Mouse (Mus musculus) liver, adult 2 months (tissue): ENCODE data around the gene Fyb2. TPM values are rescaled to one million over a fixed set of nuclear protein-coding genes. Genes with fewer than 3 reads are reported as not detected.

Experiments
- DNase-seq: peaks from one replicate; pipeline ENCODE4 v3.0.0-alpha.2; 2011; ENCODE audit warnings: low read depth, low spot score; ENCODE audit errors: extremely low read depth
- H3K27ac ChIP-seq: fragments of 200-500 bp; replicated peaks from 2 replicates; pipeline ENCODE4 v1.5.1; 2012; ENCODE audit warnings: low read depth, mild to moderate bottlenecking, control low read depth, inconsistent platforms, low read length; ENCODE audit not compliant: insufficient read depth
- H3K27me3 ChIP-seq: fragments of 200-500 bp; 2 replicates; pipeline ENCODE4 v1.6.1; 2012; ENCODE audit warnings: mild to moderate bottlenecking, moderate library complexity, low read length, inconsistent platforms; ENCODE audit not compliant: control insufficient read depth, insufficient read depth
- H3K36me3 ChIP-seq: fragments of 200-500 bp; 2 replicates; pipeline ENCODE4 v1.6.1; 2012; ENCODE audit warnings: low read length, inconsistent platforms; ENCODE audit not compliant: control insufficient read depth, insufficient read depth
- H3K4me1 ChIP-seq: fragments of 200-500 bp; 2 replicates; pipeline ENCODE4 v1.6.1; 2011; ENCODE audit warnings: low read length; ENCODE audit not compliant: control insufficient read depth, insufficient read depth
- H3K4me3 ChIP-seq: fragments of 200-500 bp; 2 replicates; pipeline ENCODE4 v1.5.1; 2011; ENCODE audit warnings: low read depth, mild to moderate bottlenecking, control low read depth, low read length, moderate library complexity; ENCODE audit not compliant: insufficient read depth
- H3K79me2 ChIP-seq: fragments of 200-500 bp; 2 replicates; pipeline ENCODE4 v1.6.1; 2012; ENCODE audit warnings: inconsistent platforms, mild to moderate bottlenecking, low read length, moderate library complexity; ENCODE audit not compliant: control insufficient read depth, insufficient read depth
- H3K9ac ChIP-seq: fragments of 200-500 bp; 2 replicates; pipeline ENCODE4 v1.6.1; 2012; ENCODE audit warnings: low read depth, mild to moderate bottlenecking, control low read depth, inconsistent platforms, low read length
- CTCF ChIP-seq: fragments of 200-500 bp; IDR thresholded peaks from 2 replicates; pipeline ENCODE4 v1.5.1; 2011; ENCODE audit warnings: low read depth, low read length, control low read depth
- POLR2A ChIP-seq: fragments of 200-500 bp; IDR thresholded peaks from 2 replicates; pipeline ENCODE4 v1.6.1; 2011; ENCODE audit warnings: low read length, control low read depth; ENCODE audit not compliant: insufficient read depth; ENCODE audit errors: extremely low read depth
- WGBS: fragments of 180-500 bp; shearing (Covaris S2); methylation state at CpG from one replicate; pipeline ENCODE4 v1.1.7; 2018; 5-methylcytosine and 5-hydroxymethylcytosine counted together
- polyA plus RNA-seq: library from polyadenylated mRNA; depleted of rRNA; stranded (reverse); fragments of >200 nt; gene quantifications from 2 replicates; pipeline ENCODE4 v1.2.3, GENCODE M21; 2012
- total RNA-seq: library from RNA; depleted of rRNA; stranded (reverse); fragments of >200 nt; gene quantifications from 2 replicates; pipeline ENCODE4 v1.2.3, GENCODE M21; 2014

Fyb2 gene
- total and polyA plus RNA-seq, 2 experiments: 0.87 to 2.9 TPM

DNA sequence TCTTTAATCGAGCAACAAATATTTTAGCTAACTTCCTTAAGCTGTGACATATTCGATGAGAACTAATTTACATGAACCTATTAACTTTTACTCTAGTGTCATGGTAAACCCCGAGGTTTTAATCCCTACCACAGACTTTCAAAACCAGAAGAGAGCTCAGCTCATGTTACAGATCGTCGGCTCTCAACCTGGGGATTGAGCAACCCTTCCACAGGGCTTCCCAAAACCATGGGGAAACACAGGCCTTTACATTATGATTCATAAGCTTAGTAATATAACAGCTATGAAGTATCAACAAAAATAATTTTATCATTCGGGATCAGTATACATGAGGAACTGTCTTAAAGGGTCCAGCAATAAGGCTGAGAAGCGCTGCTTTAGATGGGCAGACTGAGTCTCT lies 15.9 kb downstream of the Fyb2 start:
- no peak for DNase-seq
- no peaks in the 10 kb centered on the region; the same call in 1 of the 2 replicates for H3K4me1 ChIP-seq
- H3K27ac ChIP-seq: no peak overlapping the region
- TF ChIP-seq CTCF (no peak), POLR2A (no peak)
- no peaks in the 10 kb centered on the region for H3K36me3 ChIP-seq
- 89% methylated on average over 7 of the region's 7 CpGs for WGBS
- H3K4me3 ChIP-seq: no peak overlapping the region
- no peaks in the 10 kb centered on the region; the same call in 1 of the 2 replicates for H3K79me2 ChIP-seq
- no peaks in the 10 kb centered on the region for H3K27me3 ChIP-seq
- H3K9ac ChIP-seq: no peak overlapping the region

DNA sequence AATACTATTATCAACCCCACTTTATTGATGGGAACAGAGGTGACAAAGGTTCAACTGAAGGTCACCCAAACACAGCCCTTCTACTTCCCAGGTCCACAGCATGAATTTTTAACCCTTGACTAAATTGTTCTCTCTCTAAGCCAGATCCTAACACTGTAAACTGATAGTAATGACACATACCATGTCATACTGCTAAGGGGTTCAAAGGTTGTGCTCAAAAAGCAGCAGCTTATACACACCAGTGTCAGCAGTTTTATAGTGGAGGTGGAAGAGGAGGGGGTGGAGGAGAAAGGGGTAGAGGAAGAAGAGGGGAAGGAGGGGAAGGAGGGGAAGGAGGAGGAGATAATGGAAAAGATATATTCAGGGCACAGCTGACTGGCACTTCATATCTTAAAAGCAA lies 20.4 kb downstream of the Fyb2 start:
- peak; percentile 28 for DNase-seq
- Histone ChIP-seq H3K27ac (no peak overlapping the region), H3K36me3 (no peaks in the 10 kb centered on the region), H3K4me3 (no peak overlapping the region), H3K79me2 (no peaks in the 10 kb centered on the region; the same call in 1 of the 2 replicates), H3K9ac (no peak overlapping the region), H3K4me1 (peaks cover 3% of the 10 kb centered on the region), H3K27me3 (no peaks in the 10 kb centered on the region)
- no peak for TF ChIP-seq CTCF
- TF ChIP-seq POLR2A: no peak

GRCm38 (mm10) chr4:104934997-104935396 lies 21.7 kb downstream of the Fyb2 start:
- H3K4me1 ChIP-seq: peaks cover 3% of the 10 kb centered on the region
- H3K9ac ChIP-seq: no peak overlapping the region
- no peak overlapping the region for H3K4me3 ChIP-seq
- TF ChIP-seq CTCF (no peak), POLR2A (no peak)
- H3K36me3 ChIP-seq: no peaks in the 10 kb centered on the region
- H3K27ac ChIP-seq: no peak overlapping the region
- DNase-seq: peak; percentile 83
- 38% methylated on average over 3 of the region's 3 CpGs for WGBS
- H3K79me2 ChIP-seq: no peaks in the 10 kb centered on the region
- no peaks in the 10 kb centered on the region for H3K27me3 ChIP-seq

- WGBS: 91% methylated on average over 3 of the region's 3 CpGs
- Histone ChIP-seq H3K4me1 (peaks cover 3% of the 10 kb centered on the region), H3K36me3 (no peaks in the 10 kb centered on the region), H3K27ac (no peak overlapping the region), H3K79me2 (no peaks in the 10 kb centered on the region), H3K27me3 (no peaks in the 10 kb centered on the region), H3K4me3 (no peak overlapping the region), H3K9ac (no peak overlapping the region)
- TF ChIP-seq POLR2A (no peak), CTCF (no peak)
- no peak for DNase-seq
Observed at GRCm38 (mm10) chr4:104935436-104935835, 22.2 kb downstream of the Fyb2 start.

DNA sequence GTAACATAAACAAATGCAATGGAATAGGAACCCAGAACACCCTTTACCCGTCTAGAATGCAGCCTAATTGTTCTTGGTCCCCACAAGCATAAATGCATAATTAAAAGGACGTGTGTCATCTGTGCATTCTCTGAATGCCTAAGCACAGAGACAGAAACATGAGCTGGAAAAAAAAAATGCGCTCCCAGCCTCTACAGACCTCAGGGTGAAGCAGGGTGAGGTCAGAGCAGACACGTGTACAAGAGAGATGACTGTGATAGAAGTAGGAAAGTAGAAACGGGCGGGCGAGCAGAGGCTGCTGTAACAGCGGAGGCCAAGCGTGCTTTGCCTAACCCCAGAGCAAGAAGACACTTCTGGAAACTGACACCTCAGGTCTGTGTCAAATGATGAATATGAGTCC lies 22.8 kb downstream of the Fyb2 start:
- no peak for TF ChIP-seq CTCF
- no peak for TF ChIP-seq POLR2A
- WGBS: 90% methylated on average over 9 of the region's 9 CpGs
- Histone ChIP-seq H3K27me3 (no peaks in the 10 kb centered on the region), H3K4me3 (no peak overlapping the region), H3K4me1 (peaks cover 3% of the 10 kb centered on the region), H3K27ac (no peak overlapping the region), H3K36me3 (no peaks in the 10 kb centered on the region), H3K9ac (no peak overlapping the region), H3K79me2 (no peaks in the 10 kb centered on the region)
- DNase-seq: no peak

GRCm38 (mm10) chr4:104939535-104939934 lies 26.3 kb downstream of the Fyb2 start:
- peaks cover 3% of the 10 kb centered on the region for H3K4me1 ChIP-seq
- WGBS: 58% methylated on average over 6 of the region's 6 CpGs
- no peak for DNase-seq
- H3K79me2 ChIP-seq: no peaks in the 10 kb centered on the region
- H3K36me3 ChIP-seq: no peaks in the 10 kb centered on the region
- no peak overlapping the region for H3K27ac ChIP-seq
- TF ChIP-seq POLR2A (no peak), CTCF (no peak)
- H3K9ac ChIP-seq: no peak overlapping the region
- H3K27me3 ChIP-seq: no peaks in the 10 kb centered on the region
- no peak overlapping the region for H3K4me3 ChIP-seq
